Mouse (Mus musculus): ENCODE results near the gene Tbx3.

DNA sequence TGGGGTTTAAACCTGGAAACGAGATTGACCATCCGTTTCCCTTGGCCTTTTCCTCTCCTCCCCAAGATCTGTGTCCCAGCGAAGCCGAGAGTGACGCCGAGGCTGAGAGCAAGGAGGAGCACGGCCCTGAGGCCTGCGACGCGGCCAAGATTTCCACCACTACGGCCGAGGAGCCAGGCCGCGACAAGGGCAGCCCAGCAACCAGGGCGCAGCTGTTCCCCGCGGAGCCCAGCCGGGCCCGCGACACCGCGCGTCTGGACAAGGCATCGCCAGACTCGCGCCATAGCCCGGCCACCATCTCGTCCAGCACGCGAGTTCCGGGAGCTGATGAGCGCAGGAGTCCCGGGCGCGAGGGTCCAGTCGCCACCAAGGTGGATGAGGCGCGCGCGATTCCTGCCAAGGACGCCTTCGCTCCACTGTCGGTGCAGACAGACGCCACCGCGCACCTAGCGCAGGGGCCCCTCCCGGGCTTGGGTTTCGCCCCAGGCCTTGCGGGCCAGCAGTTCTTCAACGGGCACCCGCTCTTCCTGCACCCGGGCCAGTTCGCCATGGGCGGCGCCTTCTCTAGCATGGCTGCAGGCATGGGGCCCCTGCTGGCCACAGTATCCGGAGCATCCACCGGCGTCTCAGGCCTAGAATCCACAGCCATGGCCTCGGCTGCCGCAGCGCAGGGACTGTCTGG is 10.0 kb downstream of the Tbx3 start:
- TF ChIP-seq MYOD1 (IDR thresholded peaks at IDR 0.05; ENCODE audit: control insufficient read depth in 1 of 3, insufficient read length in 2 of 3, low read depth in 2 of 3) (no peak), MAX (IDR thresholded peaks at IDR 0.05; ENCODE audit: low read depth) (no peak), USF1 (IDR thresholded peaks at IDR 0.05; ENCODE audit: low read depth) (no peak), POLR2A (IDR thresholded peaks at IDR 0.05; ENCODE audit: insufficient read length, low read depth) (no peak), REST (IDR thresholded peaks at IDR 0.05; ENCODE audit: insufficient read depth, insufficient read length) (no peak), E2F4 (IDR thresholded peaks at IDR 0.05; ENCODE audit: insufficient read depth) (no peak), TCF12 (IDR thresholded peaks at IDR 0.05; ENCODE audit: insufficient read depth, poor library complexity, severe bottlenecking) (no peak), SRF (IDR thresholded peaks at IDR 0.05; ENCODE audit: control insufficient read depth, insufficient read length, low read depth) (no peak), POLR2AphosphoS2 (IDR thresholded peaks at IDR 0.05; ENCODE audit: insufficient read length, low read depth) (no peak)

Measured in myocyte (in vitro differentiated cells).